Comparison of ENCODE assay signal across 8 mouse cellular contexts in the genomic region with DNA sequence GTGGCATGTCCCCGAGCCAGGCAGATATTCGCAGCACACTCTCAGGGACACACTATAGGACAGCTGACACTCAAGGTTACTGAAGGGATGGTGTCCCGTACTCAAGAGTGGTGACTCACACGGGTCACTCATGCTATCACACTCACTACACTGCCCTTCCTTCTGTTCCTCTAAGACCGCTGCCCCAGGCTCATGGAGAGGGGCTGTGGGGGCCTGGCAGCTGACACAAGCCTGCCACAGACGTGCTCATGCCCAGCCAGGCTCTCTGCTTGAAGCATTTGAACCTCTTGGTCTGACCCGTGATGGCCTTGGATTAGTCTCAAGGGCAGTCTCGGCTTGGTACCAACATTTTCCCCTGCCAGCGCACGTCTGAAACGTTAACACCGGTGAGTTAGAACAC. TPM values are rescaled to one million over a fixed set of nuclear protein-coding genes. Genes with fewer than 3 reads are reported as not detected.
DNase-seq lines count a peak whose midpoint lies in the region; ATAC-seq and TF ChIP-seq lines count a peak whose summit lies in the region.
"Had no signal": no experiment of that assay in that cellular context is flagged by ENCODE, and none has a peak within 500 bp of the region (broad histone marks: within the 10 kb centered on the region; RNA-seq: fewer than 3 reads in every experiment).

No protein-coding gene starts in this region.

- H3K27ac ChIP-seq in lung, embryonic 14.5 days (ENCODE audit: low read depth), result peak overlapping the region; percentile 60
- H3K27ac ChIP-seq in gastrocnemius, adult 2 months, result peak overlapping the region; percentile 89
- peak overlapping the region; percentile 79 for H3K27ac ChIP-seq in stomach, embryonic 15.5 days

- H3K9me3 ChIP-seq in lung, embryonic 14.5 days (ENCODE audit: low read depth, low read length), result no peaks in the 10 kb centered on the region
- H3K9me3 ChIP-seq in stomach, embryonic 15.5 days, result no peaks in the 10 kb centered on the region

- no peak for DNase-seq in lung, embryonic 14.5 days
- DNase-seq in lung, postnatal 25 days (ENCODE audit: low spot score), result no peak
- peak; percentile 89 for DNase-seq in gastrocnemius, adult 2 months
- peak; percentile 70 to 71 for DNase-seq in kidney, adult 8-10 months
- DNase-seq in right cerebral cortex, postnatal 4 days, result no peak
- no peak for DNase-seq in left cerebral cortex, adult 9 months (ENCODE audit: low spot score in 2 of 2)

- 0 out of 2 replicates have a peak, but pooled peaks cover 5% of the 10 kb centered on the region for H3K36me3 ChIP-seq in lung, embryonic 14.5 days (ENCODE audit: insufficient read depth)
- no peaks in the 10 kb centered on the region for H3K36me3 ChIP-seq in stomach, embryonic 15.5 days

- peak overlapping the region; percentile 34 for H3K4me2 ChIP-seq in lung, embryonic 14.5 days
- H3K4me2 ChIP-seq in stomach, embryonic 15.5 days, result no peak overlapping the region

- no peak for TF ChIP-seq CTCF in lung, embryonic 14.5 days (IDR thresholded peaks at IDR 0.05; ENCODE audit: low read depth)
- no peak for TF ChIP-seq CTCF in gastrocnemius, adult 2 months (IDR thresholded peaks at IDR 0.05)

- ATAC-seq in lung, embryonic 14.5 days (ENCODE audit: insufficient read depth), result peak; percentile 8; the same call in 1 of the 2 replicates
- no peak; the same call in 1 of the 2 replicates for ATAC-seq in stomach, embryonic 15.5 days (ENCODE audit: insufficient read depth, low FRiP score, low read depth)
- ATAC-seq: activated CD4-positive, CD25-positive, alpha-beta regulatory T cell, adult 4 months had no signal

- no peak overlapping the region for H3K4me3 ChIP-seq in lung, embryonic 14.5 days (ENCODE audit: low read depth, low read length)
- H3K4me3 ChIP-seq in gastrocnemius, adult 2 months, result peak overlapping the region; percentile 61
- no peak overlapping the region for H3K4me3 ChIP-seq in stomach, embryonic 15.5 days (replicated peaks)

- peaks cover 45% of the 10 kb centered on the region for H3K4me1 ChIP-seq in lung, embryonic 14.5 days (ENCODE audit: insufficient read depth)
- peaks cover 66% of the 10 kb centered on the region for H3K4me1 ChIP-seq in stomach, embryonic 15.5 days

- no peaks in the 10 kb centered on the region for H3K27me3 ChIP-seq in lung, embryonic 14.5 days (ENCODE audit: insufficient read depth, low read length)
- no peaks in the 10 kb centered on the region for H3K27me3 ChIP-seq in stomach, embryonic 15.5 days (replicated peaks)

- intact Hi-C loops in gastrocnemius, adult 2 months (cut with DNase I), result no loop called here

- 44% methylated on average over 12 of the region's 12 CpGs for WGBS in lung, embryonic 14.5 days
- WGBS in stomach, embryonic 15.5 days, result 61% methylated on average over 12 of the region's 12 CpGs

- no peak overlapping the region for H3K9ac ChIP-seq in lung, embryonic 14.5 days
- no peak overlapping the region for H3K9ac ChIP-seq in stomach, embryonic 15.5 days

RNA-seq across cellular contexts. Expression of gene Map3k1, which starts 10.7 kb away (rescaled TPM):
- polyA plus RNA-seq in lung, embryonic 14.5 days (2014; fragmentation: Nextera tagmentation; extraction: Ambion mirVana), result 37.2 and 39.8 TPM in 2 replicates
- 10 to 100 TPM in 1 of 2 experiments, 1 to 10 TPM in 1; 7.6 to 10.1 TPM for total RNA-seq in gastrocnemius, adult 2 months (2021)
- polyA plus RNA-seq in stomach, embryonic 15.5 days (2015; fragmentation: Nextera tagmentation; extraction: Ambion mirVana), result 21.3 and 23.4 TPM in 2 replicates

Comparison
In these comparisons a context has a peak if more than half of its experiments do, and no peak if none do; other contexts are left out.
1. DNase-seq: peak in gastrocnemius, adult 2 months (single experiment) and kidney, adult 8-10 months (2 of 2); none in lung, embryonic 14.5 days (single experiment), lung, postnatal 25 days (single experiment), right cerebral cortex, postnatal 4 days (single experiment) and left cerebral cortex, adult 9 months (0 of 2).
2. Peak in every context shown above with its lines, with median percentiles within 50 percentile points of each other: H3K27ac ChIP-seq.